Mouse (Mus musculus) brain, embryonic 14.5 days (tissue): Measurements from ENCODE around the gene Olfr1499. TPM values are rescaled to one million over a fixed set of nuclear protein-coding genes. Genes with fewer than 3 reads are reported as not detected.

Source experiments
- DNase-seq: peaks from one replicate; pipeline ENCODE4 v3.0.0-alpha.2; 2011; ENCODE audit warnings: low read depth
- CTCF ChIP-seq: fragments of 200-500 bp; IDR thresholded peaks from 2 replicates; pipeline ENCODE4 v1.5.1; 2012; ENCODE audit warnings: inconsistent platforms, mild to moderate bottlenecking, moderate library complexity, borderline replicate concordance; ENCODE audit not compliant: insufficient read depth, insufficient read length; ENCODE audit errors: extremely low read depth
- POLR2A ChIP-seq: fragments of 200-500 bp; IDR thresholded peaks from 2 replicates; pipeline ENCODE4 v1.6.1; 2012; ENCODE audit warnings: mild to moderate bottlenecking, inconsistent platforms, borderline replicate concordance; ENCODE audit not compliant: poor library complexity, insufficient read depth, insufficient read length, severe bottlenecking; ENCODE audit errors: extremely low read depth
- polyA plus RNA-seq: library from polyadenylated mRNA; depleted of rRNA; stranded (reverse); fragments of >200 nt; gene quantifications from 2 replicates; pipeline ENCODE4 v1.2.3, GENCODE M21; 2012; rRNA removed

Gene Olfr1499
- polyA plus RNA-seq, 1 experiment, result not detected

- TF ChIP-seq POLR2A (no peak), CTCF (no peak)
Observed at GRCm38 (mm10) chr19:13764306-13764705, 54.9 kb downstream of the Olfr1499 start, which contains the start of gene Olfr1495. Olfr1495 (plus strand) TSS chr19:13764606.

More at GRCm38 (mm10) chr19:13764306-13764705, 54.9 kb downstream of the Olfr1499 start, which contains the start of gene Olfr1495:
- no peak for DNase-seq

Other genes with a start within 250 kb of the Olfr1499 start
- not detected in 2 replicates for gene Olfr1484, start 235.9 kb downstream of the Olfr1499 start, polyA plus RNA-seq
- gene Olfr1487, start 202.1 kb downstream of the Olfr1499 start, polyA plus RNA-seq, result not detected in 2 replicates
- gene Olfr1489, start 187.8 kb downstream of the Olfr1499 start, polyA plus RNA-seq, result not detected in 2 replicates
- gene Olfr1490, start 168.4 kb downstream of the Olfr1499 start, polyA plus RNA-seq, result not detected in 2 replicates
- not detected in 2 replicates for gene Olfr1491, start 122.2 kb downstream of the Olfr1499 start, polyA plus RNA-seq
- gene Olfr1493-ps1, start 96.2 kb downstream of the Olfr1499 start, polyA plus RNA-seq, result not detected in 2 replicates
- not detected in 2 replicates for gene Olfr1494, start 79.7 kb downstream of the Olfr1499 start, polyA plus RNA-seq
- not detected in 2 replicates for gene Olfr1495, start 54.8 kb downstream of the Olfr1499 start, polyA plus RNA-seq
- not detected in 2 replicates for gene Olfr1496, start 41.6 kb downstream of the Olfr1499 start, polyA plus RNA-seq
- not detected in 2 replicates for gene Olfr1497, start 21.2 kb downstream of the Olfr1499 start, polyA plus RNA-seq
- not detected in 2 replicates for gene Olfr1500, start 11.0 kb upstream of the Olfr1499 start, polyA plus RNA-seq
- not detected in 2 replicates for gene Olfr1501, start 31.2 kb upstream of the Olfr1499 start, polyA plus RNA-seq
- gene Olfr1502, start 42.3 kb upstream of the Olfr1499 start, polyA plus RNA-seq, result not detected in 2 replicates
- not detected in 2 replicates for gene Olfr1504, start 78.5 kb upstream of the Olfr1499 start, polyA plus RNA-seq
- not detected in 2 replicates for gene Olfr1505, start 94.1 kb upstream of the Olfr1499 start, polyA plus RNA-seq